Mouse (Mus musculus) right cerebral cortex, postnatal 10 days (tissue): ENCODE measurements around the gene Chst4.
A peak's percentile ranks its signal among the peaks of the same experiment; 100 is the strongest.

Source experiments
- DNase-seq, 2 experiments: peaks; one replicate each; pipeline ENCODE4 v3.0.0; 2021; ENCODE audit warnings: low spot score in 2 of 2

Gene Chst4

GRCm38 (mm10) chr8:110006312-110007023 lies 33.1 kb downstream of the Chst4 start:
- peak in 1 of 2 experiments; percentile 57 for DNase-seq

DNA sequence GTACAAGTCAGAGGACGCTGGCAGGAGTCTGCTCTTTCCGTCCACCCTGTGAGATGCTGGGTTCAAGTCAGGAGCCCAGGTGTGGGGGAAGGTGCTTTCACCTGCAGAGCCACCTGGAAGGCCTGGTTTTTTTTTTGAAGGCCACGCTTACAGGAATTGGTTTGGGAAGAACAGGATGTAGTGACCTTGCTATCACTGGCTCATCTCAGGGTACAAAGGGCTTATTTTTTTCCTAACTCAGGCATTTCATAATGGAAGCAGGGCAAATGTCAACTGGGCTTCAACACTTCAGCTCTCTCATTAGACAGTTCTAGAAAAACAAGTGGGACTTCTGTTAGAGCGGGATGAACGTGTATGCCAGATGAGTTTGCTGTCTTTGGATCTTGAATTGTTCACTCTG lies 35.2 kb downstream of the Chst4 start:
- DNase-seq, result no peak

- no peak for DNase-seq
Measured at GRCm38 (mm10) chr8:110002953-110003352, 36.6 kb downstream of the Chst4 start.

DNA sequence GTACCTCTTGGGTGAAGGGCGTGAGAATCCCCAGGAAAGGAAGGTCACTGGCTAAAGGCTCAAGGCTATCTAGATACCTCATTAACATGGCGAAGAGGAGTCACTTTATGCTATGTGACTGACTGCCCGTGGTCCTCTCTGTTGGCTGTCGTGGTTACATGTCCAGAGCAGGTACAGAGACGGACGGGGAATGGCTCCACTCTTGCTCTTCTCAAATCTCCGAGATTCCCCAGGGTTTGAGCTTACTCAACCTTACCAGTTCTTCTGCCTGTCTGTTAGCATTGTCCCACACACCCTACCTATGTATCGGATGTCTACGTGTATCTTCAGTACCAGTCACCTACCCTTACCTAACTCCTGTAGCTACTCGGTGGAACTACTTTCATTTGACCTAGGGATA lies 39.6 kb downstream of the Chst4 start:
- no peak for DNase-seq

DNA sequence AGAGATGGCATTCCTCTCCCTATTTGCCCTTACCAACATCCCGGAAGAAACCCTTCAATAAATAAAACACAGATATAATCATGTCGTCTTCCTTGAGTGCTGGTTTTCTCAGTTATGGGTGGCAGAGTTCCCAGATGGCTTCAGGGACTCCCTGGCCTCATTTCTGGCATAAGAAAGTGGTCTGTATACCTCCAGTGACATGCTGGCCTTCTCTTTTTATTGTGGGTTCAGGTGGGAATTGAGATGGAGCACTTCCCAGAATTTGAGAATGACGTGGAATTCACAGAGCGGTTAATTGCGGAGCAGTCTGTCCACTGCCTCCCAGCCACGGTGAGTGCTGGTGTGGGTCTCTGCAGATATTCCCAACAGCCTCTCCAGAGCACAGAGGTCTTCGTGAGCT lies 41.5 kb downstream of the Chst4 start:
- no peak for DNase-seq

DNA sequence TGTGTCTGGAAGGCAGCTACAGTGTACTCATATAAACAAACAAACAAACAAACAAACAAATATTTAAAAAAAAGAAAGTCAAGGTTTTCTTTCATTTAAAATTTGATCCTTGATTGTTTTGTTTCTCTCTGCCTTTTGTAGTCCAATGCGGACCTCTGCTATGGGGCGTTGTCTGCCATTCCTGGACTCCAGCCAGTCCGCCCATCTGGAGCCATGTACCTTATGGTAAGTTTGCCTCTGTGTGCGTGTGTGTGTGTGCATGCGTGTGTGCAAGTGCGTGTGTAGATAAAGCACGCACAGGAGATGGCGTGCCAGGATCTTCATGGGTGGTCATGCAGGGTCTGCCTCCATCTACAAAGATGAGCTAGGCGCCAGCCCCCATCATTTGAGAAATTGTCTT lies 42.2 kb downstream of the Chst4 start:
- DNase-seq, result no peak

- no peak for DNase-seq
Measured at GRCm38 (mm10) chr8:109992951-109993350, 46.6 kb downstream of the Chst4 start.

- DNase-seq, result no peak
Measured at GRCm38 (mm10) chr8:109992166-109992565, 47.4 kb downstream of the Chst4 start.

DNA sequence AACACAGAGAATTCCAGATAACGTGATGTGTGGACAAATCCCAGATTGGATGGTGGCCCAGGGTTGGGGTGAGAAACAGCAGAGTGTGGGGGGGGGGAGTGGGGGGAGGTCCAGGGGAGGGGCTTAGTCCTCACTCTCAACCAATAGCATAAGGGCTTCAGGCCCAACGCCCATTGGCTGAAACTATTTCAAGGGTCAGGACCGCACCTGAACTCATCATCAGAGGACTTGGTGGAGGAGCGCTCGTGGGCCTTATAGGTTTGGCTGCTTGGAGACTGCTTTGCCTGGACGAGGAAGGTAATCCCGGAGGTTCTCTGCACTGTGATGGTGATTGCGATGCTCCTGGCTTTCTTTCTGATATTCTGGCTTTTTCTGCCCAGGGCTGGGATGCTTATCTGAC lies 49.3 kb downstream of the Chst4 start, which contains the start of gene Tat:
Gene Tat, plus strand, starts transcription at position 214 of the 400 bp plus-strand sequence.
- no peak for DNase-seq

GRCm38 (mm10) chr8:109989151-109989550 lies 50.4 kb downstream of the Chst4 start:
- DNase-seq, result no peak

- no peak for DNase-seq
Measured at GRCm38 (mm10) chr8:109987776-109988175, 51.8 kb downstream of the Chst4 start.

GRCm38 (mm10) chr8:109986384-109986783 lies 53.2 kb downstream of the Chst4 start:
- no peak for DNase-seq

GRCm38 (mm10) chr8:109983944-109984343 lies 55.6 kb downstream of the Chst4 start:
- DNase-seq, result peak; percentile 59 to 62

DNA sequence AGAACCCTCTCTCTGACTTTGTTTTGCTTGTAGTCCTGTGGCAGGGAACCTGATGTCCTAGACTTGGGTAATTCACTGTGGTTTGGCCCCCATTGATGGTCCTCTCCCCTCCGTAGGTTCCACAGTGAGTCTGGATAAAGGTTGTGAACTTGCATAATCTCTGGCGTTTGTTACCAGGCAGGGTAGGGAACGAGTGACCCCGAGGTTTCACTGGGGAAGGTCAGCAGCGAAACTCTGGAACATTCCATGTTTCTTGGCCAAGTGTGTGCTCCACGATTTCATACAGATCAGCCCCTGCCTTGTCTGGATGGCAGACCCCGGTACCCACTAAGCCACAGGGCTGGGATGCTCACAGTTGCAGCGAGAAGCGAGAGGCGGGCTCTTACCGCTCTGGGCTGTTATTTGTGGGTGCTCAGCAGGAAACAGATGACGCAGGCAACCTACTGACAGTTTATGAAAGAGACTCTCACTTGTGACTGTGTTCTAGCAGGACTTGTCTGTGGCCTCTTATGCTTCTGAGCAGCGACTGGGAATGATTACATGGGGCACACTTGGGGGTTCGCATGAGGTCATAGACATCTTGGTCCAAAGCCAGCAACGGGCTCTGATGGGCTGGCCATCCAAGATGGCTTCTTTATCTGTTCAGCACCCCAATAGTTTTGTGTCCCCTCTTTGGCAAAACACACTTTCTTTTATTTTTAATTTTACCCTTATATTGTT lies 57.0 kb downstream of the Chst4 start:
- DNase-seq, result peak in 1 of 2 experiments; percentile 43

DNA sequence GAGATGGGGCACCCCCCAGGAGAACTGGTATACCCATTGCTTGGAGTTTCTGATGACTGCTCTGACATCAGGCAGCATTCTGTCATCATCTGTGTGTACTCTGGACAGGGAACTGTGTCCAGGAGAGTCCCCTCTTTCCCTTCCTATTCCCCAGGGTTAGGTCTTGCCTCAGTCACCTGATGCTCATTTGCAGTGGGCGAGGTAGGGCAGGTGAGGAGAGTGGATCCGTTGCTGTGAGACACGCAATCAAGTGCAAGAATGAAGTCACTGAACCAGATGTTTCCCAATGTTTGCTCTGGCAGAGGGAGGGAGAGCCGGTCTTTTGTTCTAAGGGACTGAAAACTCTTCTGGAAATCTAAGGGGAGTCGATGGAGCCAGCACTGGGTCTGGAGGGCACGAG lies 60.2 kb downstream of the Chst4 start:
- DNase-seq, result no peak
